Mouse (Mus musculus): Measurements from ENCODE around the gene Tsfm. TPM values are rescaled to one million over a fixed set of nuclear protein-coding genes. Genes with fewer than 3 reads are reported as not detected.

The Tsfm gene
- polyA plus RNA-seq, 2 experiments: 26.7 to 40.7 TPM

DNA sequence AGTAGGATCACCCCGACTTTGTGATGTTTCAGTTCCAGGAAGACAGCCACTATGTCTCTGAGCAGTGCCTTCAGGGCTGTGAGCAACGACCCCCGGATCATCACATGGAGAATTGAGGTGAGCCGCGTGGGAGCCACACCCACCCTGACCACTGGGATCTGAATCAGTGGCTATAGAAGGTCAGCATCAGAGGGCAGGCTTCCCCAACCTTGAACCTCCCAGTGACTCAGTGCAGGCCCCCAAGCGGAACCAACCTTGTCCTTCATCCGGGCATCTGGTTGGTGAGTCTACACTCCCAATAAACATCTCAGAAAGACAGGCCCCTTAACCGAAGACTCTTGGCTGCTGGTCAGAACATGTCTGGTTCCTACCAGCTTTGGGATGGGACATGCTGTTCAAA, 27.3 kb downstream of the Tsfm start:
- Histone ChIP-seq H3K4me2 (ENCODE audit: low read depth) (no peak overlapping the region), H3K27ac (no peak overlapping the region), H3K36me3 (replicated peaks; ENCODE audit: control insufficient read depth, insufficient read depth, low read depth) (no peaks in the 10 kb centered on the region; the same call in 1 of the 2 replicates), H3K9me3 (ENCODE audit: control insufficient read depth, low read length) (no peaks in the 10 kb centered on the region), H3K4me3 (ENCODE audit: insufficient read depth in 1 of 2, low read depth in 2 of 2, low read length in 2 of 2) (no peak overlapping the region), H3K4me1 (replicated peaks; ENCODE audit: control insufficient read depth in 2 of 2, insufficient read depth in 2 of 2, low read length in 1 of 2) (no peaks in the 10 kb centered on the region), H3K27me3 (ENCODE audit: control insufficient read depth, insufficient read depth, low read length) (no peaks in the 10 kb centered on the region), H3K9ac (replicated peaks) (no peak overlapping the region)
- no peak for DNase-seq (ENCODE audit: low read depth in 3 of 3, low spot score in 3 of 3)
- 77% methylated on average over 8 of the region's 8 CpGs for WGBS (ENCODE audit: insufficient replicate concordance)
- no peak for TF ChIP-seq EP300 (IDR thresholded peaks at IDR 0.05; ENCODE audit: low read depth)
- TF ChIP-seq CTCF (IDR thresholded peaks at IDR 0.05; ENCODE audit: low read depth): no peak
- no peak for ATAC-seq (ENCODE audit: insufficient read depth)

DNA sequence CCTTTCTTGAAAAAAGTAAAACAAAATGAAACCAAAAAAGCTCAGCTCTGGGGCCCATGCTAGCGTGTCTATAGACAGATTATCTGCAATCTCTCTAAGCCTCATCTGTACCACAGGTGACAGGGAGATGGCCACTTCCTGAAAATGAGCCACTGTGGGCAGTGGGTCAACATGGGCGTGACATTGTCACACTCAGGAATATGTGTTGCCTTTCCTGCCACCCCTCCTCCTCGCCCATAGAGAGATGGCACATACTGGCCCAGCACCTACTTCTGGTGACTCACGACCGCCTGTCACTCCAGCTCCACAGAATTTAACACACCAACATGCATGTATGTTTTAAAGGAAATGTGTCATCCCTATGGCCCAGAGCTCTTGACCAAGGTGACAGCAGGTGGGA, 27.9 kb downstream of the Tsfm start:
- no peak overlapping the region for H3K9ac ChIP-seq (replicated peaks)
- WGBS (ENCODE audit: insufficient replicate concordance): 50% methylated on average over 5 of the region's 5 CpGs

DNA sequence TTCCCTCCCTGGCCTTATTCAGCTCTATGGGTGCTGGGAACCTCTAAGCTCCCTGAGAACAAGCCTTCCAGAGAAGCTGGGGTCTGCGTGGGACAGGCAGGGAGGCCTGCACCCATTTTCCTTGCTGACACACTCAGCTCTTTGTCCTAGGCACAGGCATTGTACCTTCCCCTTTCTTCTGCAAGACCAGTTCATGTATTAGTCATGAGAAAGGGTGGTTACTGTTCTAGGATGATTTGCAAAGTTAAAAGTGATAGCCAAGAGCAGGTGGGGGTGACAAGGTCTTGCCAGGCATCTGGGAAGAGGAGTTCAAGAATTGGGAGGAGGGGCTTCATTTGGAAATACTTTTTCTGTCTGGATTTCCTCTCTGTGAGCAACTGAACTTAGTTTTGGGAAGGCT, 28.6 kb downstream of the Tsfm start:
- 60% methylated on average over 1 of the region's 1 CpGs for WGBS (ENCODE audit: insufficient replicate concordance)

More for the DNA sequence above, 27.9 kb downstream of the Tsfm start:
- H3K4me2 ChIP-seq (ENCODE audit: low read depth): no peak overlapping the region
- TF ChIP-seq EP300 (IDR thresholded peaks at IDR 0.05; ENCODE audit: low read depth) (no peak), CTCF (IDR thresholded peaks at IDR 0.05; ENCODE audit: low read depth) (no peak)
- DNase-seq (ENCODE audit: low read depth in 3 of 3, low spot score in 3 of 3) (no peak), ATAC-seq (ENCODE audit: insufficient read depth) (no peak)
- no peak overlapping the region for H3K4me3 ChIP-seq (ENCODE audit: insufficient read depth in 1 of 2, low read depth in 2 of 2, low read length in 2 of 2)
- H3K36me3 ChIP-seq (replicated peaks; ENCODE audit: control insufficient read depth, insufficient read depth, low read depth): no peaks in the 10 kb centered on the region; the same call in 1 of the 2 replicates
- no peak overlapping the region for H3K27ac ChIP-seq
- H3K27me3 ChIP-seq (ENCODE audit: control insufficient read depth, insufficient read depth, low read length): no peaks in the 10 kb centered on the region
- H3K4me1 ChIP-seq (replicated peaks; ENCODE audit: control insufficient read depth in 2 of 2, insufficient read depth in 2 of 2, low read length in 1 of 2): no peaks in the 10 kb centered on the region
- no peaks in the 10 kb centered on the region for H3K9me3 ChIP-seq (ENCODE audit: control insufficient read depth, low read length)

DNA sequence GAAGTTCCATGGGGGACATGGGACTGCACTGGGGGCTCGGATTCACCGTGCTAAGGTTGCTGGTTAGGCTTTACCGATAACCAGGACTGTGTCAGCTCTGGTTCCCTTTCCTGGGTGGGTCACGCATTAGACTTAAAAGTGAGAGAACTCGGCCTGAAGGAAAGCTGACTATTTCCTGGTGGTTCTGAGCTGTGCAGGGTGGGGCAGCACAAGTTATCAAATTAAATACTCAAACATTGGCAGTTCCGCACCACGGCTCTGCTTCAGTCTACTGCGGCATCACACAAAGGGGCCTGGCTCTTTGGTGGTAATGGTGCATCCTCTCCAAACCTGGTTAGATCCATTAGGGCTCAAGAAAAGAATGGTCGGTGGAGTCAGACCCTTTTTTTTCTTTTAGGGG, 29.3 kb downstream of the Tsfm start:
- no peaks in the 10 kb centered on the region for H3K4me1 ChIP-seq (replicated peaks; ENCODE audit: control insufficient read depth in 2 of 2, insufficient read depth in 2 of 2, low read length in 1 of 2)
- H3K9ac ChIP-seq (replicated peaks): no peak overlapping the region
- no peak overlapping the region for H3K27ac ChIP-seq
- H3K36me3 ChIP-seq (replicated peaks; ENCODE audit: control insufficient read depth, insufficient read depth, low read depth): no peaks in the 10 kb centered on the region; the same call in 1 of the 2 replicates
- no peak overlapping the region for H3K4me2 ChIP-seq (ENCODE audit: low read depth)
- ATAC-seq (ENCODE audit: insufficient read depth): no peak
- 72% methylated on average over 9 of the region's 9 CpGs for WGBS (ENCODE audit: insufficient replicate concordance)
- no peak overlapping the region for H3K4me3 ChIP-seq (ENCODE audit: insufficient read depth in 1 of 2, low read depth in 2 of 2, low read length in 2 of 2)
- TF ChIP-seq EP300 (IDR thresholded peaks at IDR 0.05; ENCODE audit: low read depth) (no peak), CTCF (IDR thresholded peaks at IDR 0.05; ENCODE audit: low read depth) (no peak)
- DNase-seq (ENCODE audit: low read depth in 3 of 3, low spot score in 3 of 3): no peak
- no peaks in the 10 kb centered on the region for H3K9me3 ChIP-seq (ENCODE audit: control insufficient read depth, low read length)
- H3K27me3 ChIP-seq (ENCODE audit: control insufficient read depth, insufficient read depth, low read length): no peaks in the 10 kb centered on the region

More for the DNA sequence above, 28.6 kb downstream of the Tsfm start:
- Histone ChIP-seq H3K4me3 (ENCODE audit: insufficient read depth in 1 of 2, low read depth in 2 of 2, low read length in 2 of 2) (no peak overlapping the region), H3K4me1 (replicated peaks; ENCODE audit: control insufficient read depth in 2 of 2, insufficient read depth in 2 of 2, low read length in 1 of 2) (no peaks in the 10 kb centered on the region), H3K9me3 (ENCODE audit: control insufficient read depth, low read length) (no peaks in the 10 kb centered on the region), H3K27me3 (ENCODE audit: control insufficient read depth, insufficient read depth, low read length) (no peaks in the 10 kb centered on the region), H3K9ac (replicated peaks) (no peak overlapping the region), H3K4me2 (ENCODE audit: low read depth) (no peak overlapping the region), H3K36me3 (replicated peaks; ENCODE audit: control insufficient read depth, insufficient read depth, low read depth) (no peaks in the 10 kb centered on the region; the same call in 1 of the 2 replicates), H3K27ac (no peak overlapping the region)
- ATAC-seq (ENCODE audit: insufficient read depth) (no peak), DNase-seq (ENCODE audit: low read depth in 3 of 3, low spot score in 3 of 3) (no peak)
- TF ChIP-seq CTCF (IDR thresholded peaks at IDR 0.05; ENCODE audit: low read depth): no peak
- TF ChIP-seq EP300 (IDR thresholded peaks at IDR 0.05; ENCODE audit: low read depth): no peak

DNA sequence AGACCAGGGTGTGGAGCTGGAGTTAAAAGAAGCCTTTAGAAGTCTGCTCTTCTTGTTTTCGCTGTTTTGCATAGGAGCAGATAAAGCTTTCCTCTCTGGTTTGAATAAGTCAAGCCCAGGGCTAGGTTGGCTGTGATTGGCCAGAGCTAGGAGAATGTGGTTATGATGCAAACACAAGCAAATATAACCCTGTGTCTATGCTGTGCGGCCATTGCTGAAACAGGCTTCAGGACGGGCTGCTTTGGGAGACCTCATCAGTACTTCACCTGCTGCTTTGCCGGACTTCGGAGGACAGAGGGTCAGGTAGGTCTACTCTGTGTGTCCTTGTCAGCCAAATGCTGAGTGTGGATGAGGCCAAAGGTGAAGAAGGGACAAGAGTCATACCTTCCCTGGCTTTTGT, 30.1 kb downstream of the Tsfm start, which contains the start of gene Avil:
TSS of gene Avil (plus strand) at position 181 of the 400 bp plus-strand sequence.
- DNase-seq (ENCODE audit: low read depth in 3 of 3, low spot score in 3 of 3) (no peak), ATAC-seq (ENCODE audit: insufficient read depth) (no peak)
- H3K9me3 ChIP-seq (ENCODE audit: control insufficient read depth, low read length): no peaks in the 10 kb centered on the region
- TF ChIP-seq CTCF (IDR thresholded peaks at IDR 0.05; ENCODE audit: low read depth): no peak
- TF ChIP-seq EP300 (IDR thresholded peaks at IDR 0.05; ENCODE audit: low read depth): no peak
- no peaks in the 10 kb centered on the region for H3K4me1 ChIP-seq (replicated peaks; ENCODE audit: control insufficient read depth in 2 of 2, insufficient read depth in 2 of 2, low read length in 1 of 2)
- 77% methylated on average over 5 of the region's 5 CpGs for WGBS (ENCODE audit: insufficient replicate concordance)
- no peak within 1 kb of the TSS for H3K4me3 ChIP-seq (ENCODE audit: insufficient read depth in 1 of 2, low read depth in 2 of 2, low read length in 2 of 2)
- no peak within 1 kb of the TSS for H3K9ac ChIP-seq (replicated peaks)
- no peaks in the 10 kb centered on the region for H3K27me3 ChIP-seq (ENCODE audit: control insufficient read depth, insufficient read depth, low read length)
- H3K27ac ChIP-seq: no peak within 1 kb of the TSS
- no peak within 1 kb of the TSS for H3K4me2 ChIP-seq (ENCODE audit: low read depth)
- no peaks in the 10 kb centered on the region; the same call in none of the 2 replicates for H3K36me3 ChIP-seq (replicated peaks; ENCODE audit: control insufficient read depth, insufficient read depth, low read depth)
